Mouse (Mus musculus) gastrocnemius, adult 18-20 months (tissue): ENCODE measurements around the gene 1700013G24Rik. TPM values are rescaled to one million over a fixed set of nuclear protein-coding genes. Genes with fewer than 3 reads are reported as not detected.

Experiments used
- DNase-seq: peaks from one replicate; pipeline ENCODE4 v3.0.0; 2021; ENCODE audit warnings: low spot score
- total RNA-seq, 2 experiments: library from RNA; stranded (reverse); gene quantifications; 2 replicates each; pipeline ENCODE4 v1.2.3; 2021

Gene 1700013G24Rik
- total RNA-seq, 2 experiments from 2014 or later: not detected

DNA sequence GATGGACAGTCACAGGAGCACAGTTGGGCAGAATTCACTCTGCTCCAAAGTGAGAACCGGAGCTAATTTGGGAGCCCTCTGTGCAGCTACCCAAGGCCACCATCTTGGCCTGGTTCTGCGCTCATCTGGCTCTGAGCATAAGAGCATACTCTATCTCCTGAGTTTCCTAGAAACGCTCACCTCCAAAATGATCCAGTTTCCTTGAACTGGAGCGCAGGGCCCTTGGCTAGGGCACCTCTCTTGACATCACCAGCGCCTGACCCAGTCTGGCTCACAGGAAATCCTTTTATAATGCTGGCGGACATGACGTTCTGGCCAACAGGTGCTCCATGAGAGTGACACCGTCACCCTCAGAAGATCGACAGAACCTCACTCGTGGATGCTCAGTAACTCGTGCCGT is 3.5 kb downstream of the 1700013G24Rik start:
- peak; percentile 70 for DNase-seq

DNA sequence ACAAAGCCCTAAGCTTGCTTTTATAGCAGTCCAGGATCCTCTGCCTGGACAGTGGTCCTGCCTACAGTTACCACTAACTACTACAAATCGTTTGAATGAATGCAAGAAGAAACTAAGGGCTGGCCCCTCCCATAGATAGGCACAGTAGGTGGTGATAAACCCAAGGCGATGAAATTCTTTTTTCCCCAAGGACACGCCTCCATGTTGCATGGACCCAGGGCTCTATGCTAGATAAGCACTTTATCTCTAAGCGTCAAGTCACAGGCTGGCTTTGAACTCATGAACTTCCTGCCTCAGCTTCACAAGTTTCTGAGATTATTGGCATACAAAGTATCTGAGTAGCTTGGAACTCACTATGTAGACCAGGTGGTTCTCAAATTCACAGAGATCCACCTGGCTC is 4.2 kb downstream of the 1700013G24Rik start:
- DNase-seq: no peak

DNA sequence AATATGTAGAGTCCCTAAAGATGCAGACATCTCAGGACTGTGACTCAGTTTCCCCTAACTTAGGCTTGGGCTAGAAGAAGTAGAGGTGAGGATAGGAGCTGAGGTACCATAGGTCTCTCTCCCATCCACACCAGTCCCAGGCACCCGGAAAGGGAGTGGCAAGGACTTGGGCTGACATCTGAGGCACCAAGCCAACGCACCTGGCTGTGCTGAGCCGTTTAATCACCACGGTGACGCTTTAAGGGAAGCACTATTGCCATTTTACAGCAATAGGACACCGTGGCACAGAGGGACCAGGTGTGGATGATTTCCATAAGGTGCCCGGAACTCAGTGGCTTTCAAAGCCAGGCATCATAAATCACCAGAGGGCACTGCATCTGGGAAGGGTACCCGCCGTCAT is 5.2 kb downstream of the 1700013G24Rik start:
- DNase-seq: no peak

DNA sequence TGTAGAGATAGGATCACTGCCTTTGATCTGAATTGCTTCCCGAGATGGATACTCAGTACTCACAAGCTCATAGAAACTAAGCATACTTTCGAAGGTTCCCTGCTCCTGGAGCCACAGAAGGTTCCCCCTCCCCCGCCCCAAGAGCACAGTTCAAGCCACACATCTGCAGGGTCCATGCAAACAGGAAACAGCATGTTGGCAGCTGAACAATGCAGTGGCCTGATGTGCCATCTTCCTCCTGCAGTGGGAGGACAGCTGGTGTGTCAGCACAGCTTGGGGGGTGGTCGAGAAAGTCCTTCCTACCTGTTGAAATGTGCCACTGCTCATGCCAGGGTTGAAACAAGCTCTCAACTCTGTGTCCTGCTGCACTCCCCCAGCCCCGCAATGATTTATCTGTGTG is 5.8 kb downstream of the 1700013G24Rik start:
- DNase-seq: no peak

DNA sequence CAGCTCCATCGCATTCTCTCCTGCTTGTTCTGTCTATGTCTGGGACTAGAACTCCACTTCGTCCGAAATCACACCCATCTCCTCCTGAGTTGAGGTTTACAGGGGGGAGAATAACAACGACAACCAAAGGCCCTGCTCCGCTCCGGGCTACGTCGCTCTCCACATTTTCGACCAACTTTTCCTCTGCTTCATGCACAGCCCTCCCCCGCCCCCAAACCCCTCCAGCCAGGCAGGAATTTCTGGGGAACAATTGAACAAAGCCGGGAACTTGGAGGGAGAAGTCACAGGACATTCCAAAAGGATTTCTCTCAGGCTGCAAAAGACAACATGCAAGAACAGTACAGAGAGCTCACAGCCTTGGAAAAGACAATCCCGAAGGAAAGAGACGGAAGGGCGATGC is 7.6 kb downstream of the 1700013G24Rik start:
- DNase-seq: no peak

DNA sequence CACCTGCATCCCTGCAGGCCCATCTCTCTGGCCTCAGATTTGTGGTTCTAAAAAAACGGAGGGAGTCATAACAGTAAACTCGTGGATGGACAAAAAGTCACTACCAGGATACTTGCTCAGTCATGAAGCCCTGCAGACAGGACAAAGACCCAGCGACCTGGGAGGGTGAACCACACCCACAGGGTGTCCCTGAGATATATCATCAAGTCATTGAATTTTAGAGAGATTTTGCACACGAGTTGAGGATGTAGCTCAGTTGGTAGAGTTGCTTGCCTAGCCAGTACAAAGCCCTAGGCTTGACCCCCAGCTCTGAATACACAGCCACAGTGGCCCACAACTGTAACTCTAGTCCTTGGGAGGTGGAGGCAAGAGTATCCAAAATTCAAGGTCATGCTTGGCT is 8.1 kb downstream of the 1700013G24Rik start:
- DNase-seq: no peak

DNA sequence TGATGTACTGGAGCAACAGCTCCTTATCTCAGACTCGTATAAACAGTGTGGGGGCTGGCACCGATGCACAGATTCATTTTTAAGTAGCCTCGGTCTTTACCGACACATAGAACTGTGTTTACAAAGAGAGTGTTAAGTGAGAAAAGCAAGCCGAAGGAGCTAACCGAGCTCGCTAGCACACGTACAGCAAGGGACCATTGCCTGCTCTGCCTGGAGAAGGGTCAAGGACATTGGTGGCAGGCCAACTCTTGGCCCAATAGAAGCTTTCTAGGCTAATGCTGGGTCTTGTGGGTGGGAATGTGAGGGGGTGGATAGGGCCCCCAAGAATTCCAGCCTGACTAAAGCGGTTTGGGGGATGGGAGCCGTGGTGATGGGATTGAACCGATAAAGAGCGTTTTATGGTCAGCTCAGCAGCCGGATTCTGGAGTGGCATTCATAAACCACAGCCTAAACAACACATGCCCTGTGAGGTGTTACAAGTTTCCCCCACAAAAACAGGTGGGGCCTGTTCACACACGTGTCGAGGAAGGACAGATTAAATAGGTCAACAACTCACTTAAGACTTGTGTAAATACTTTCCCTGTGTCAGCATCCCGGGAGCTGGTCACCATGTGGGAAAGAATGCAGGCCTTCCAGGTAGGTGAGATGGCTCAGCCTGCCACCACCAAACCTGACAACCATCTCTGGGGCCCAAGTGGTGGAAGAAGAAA is 9.1 kb downstream of the 1700013G24Rik start:
- DNase-seq: no peak

DNA sequence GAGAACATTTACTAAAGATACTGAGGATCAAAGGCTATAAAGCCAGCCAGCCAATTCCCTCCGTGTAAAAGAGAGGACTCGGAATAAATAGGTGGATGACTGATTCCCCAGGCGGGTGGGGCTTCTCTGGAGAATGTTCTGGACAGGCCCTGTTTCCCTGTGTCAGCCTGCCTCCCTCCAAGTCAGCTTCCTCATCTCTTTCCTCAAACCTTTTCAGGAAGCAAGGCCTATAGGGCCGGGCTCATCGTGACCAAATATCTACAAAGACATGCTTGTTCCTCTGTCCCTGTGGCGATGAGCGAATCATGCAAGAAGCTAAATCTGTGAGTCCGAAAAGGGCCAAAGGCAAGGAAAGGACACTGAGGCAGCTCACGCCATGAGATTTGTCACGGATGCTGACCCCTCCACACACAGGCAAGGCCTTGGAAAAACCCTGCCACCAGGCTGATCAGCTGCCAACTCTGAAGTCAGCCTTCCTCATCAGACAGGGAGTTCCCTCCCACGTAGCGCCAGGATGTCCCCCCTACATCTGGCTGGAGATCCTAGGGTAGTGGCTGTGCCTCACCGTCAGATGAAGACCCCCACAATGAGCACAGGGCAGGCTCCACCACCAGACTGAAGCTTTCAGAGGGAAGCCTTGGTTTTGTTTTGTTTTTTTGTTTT is 12.2 kb downstream of the 1700013G24Rik start:
- DNase-seq: peak; percentile 57

DNA sequence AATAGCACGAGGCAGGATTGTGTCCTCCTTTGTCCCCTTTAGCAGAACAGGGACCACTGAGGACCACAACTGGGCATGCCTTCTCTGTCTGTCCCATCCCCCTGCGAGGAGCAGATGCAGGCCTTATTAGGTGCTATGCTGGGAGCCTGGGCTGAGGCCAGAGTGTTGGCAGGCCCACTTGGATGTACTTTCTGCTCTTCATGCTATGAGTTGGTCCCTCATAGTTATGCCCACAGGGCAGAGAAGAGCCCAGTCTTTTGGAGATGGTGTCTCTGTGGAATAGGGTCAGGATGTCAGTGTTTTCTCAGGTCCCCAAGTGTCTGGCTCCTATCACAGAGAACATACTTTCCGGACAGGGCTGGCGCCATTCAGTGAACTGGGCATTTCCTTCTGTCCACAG is 13.9 kb downstream of the 1700013G24Rik start:
- DNase-seq: no peak

DNA sequence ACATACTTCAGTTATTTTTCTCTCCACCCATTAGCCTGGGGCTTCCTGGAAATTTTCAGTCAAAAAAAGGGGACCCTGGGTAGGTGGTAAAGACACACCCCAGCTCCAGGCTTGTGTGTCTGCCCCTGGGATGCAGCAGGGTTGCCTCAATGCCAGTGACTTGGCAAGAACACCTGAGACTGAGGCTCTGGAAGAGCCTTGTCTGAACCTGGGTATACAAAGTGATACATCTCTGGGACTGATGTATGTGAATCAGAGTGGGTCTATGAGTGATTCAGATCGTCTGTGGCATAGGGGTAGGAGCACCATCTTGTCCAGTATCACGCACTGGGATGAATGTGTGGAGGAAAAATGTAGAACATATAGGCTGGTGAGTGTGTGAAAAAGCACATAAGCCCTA is 14.4 kb downstream of the 1700013G24Rik start:
- DNase-seq: no peak

DNA sequence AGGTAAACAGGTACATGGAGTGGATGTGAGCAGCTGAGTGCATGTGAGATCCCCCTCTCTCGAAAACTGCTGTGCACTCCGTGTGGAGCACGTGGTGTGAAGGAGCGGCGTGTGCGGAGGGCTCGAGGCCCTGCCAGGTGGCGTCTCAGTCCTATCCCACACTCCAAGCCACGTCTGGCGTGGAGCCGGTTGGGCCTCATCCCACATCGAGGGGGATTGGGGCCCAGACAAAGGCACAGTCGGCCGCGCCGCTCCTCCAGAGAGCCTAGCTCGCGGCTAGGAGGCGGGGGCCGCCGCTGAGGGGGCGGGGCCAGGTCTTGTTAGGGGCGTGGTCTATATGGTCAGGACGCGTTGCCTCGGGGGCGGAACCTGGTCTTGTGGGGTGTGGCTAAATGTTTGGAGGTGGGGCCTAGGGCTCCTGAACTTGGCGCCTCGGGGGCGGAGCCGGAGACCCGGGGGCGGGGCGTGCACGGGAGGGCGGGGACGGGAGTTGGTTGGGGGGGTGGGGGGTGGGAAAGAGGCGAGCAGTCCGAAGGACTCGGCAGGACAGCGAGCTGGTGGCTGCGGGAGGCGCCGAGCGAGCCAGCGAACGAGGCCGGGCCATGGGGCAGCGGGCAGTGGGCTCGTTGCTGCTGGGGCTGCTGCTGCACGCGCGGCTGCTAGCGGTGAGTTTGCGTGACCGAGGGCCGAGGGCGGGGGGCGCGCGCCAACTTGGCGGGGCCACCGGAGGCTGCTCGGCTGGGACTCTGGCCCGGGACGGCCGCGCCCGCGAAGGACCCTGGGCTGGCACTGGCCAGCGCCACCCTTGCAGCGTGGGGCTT is 15.4 kb downstream of the 1700013G24Rik start, which contains the start of gene Hspg2:
Hspg2 (plus strand) TSS at position 510 of the 821 bp plus-strand sequence.
- DNase-seq: peak; percentile 99

DNA sequence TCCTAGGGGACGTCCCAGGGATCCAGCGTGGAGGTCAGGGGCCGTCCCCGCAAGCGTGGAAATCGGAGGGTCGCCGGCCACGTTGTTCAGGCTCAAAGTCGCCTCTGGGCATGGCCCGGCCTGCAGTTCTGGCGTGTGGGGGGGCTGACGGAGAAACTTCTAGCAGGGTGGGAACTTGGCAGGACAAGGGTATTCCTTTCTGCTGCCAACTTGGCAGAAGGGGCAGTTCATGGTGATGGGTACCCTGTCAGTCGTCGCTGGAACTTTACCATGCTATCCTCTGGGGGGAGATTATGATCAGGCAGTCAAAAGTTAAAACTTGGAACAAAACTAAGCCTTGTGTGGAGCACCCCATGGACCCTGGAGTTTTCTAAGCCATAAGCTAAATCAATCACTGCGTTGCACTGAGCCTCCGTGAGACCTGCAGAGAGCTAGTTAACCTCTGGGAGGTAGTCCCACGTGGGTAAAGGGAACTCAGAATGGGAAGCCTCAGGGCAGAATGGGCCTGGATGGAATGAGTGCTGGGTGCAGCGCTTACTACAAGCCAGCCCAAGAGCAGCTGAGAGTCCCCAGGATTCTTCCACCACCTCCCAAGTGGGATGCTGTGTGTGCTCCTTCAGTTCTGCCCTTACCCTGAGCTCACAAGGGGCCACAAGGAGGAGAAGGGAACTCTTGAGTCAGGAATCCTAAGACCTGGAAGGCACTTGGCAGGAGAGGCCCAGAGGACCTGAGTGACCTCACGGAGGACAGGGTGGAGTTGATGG is 16.2 kb downstream of the 1700013G24Rik start:
- DNase-seq: no peak

DNA sequence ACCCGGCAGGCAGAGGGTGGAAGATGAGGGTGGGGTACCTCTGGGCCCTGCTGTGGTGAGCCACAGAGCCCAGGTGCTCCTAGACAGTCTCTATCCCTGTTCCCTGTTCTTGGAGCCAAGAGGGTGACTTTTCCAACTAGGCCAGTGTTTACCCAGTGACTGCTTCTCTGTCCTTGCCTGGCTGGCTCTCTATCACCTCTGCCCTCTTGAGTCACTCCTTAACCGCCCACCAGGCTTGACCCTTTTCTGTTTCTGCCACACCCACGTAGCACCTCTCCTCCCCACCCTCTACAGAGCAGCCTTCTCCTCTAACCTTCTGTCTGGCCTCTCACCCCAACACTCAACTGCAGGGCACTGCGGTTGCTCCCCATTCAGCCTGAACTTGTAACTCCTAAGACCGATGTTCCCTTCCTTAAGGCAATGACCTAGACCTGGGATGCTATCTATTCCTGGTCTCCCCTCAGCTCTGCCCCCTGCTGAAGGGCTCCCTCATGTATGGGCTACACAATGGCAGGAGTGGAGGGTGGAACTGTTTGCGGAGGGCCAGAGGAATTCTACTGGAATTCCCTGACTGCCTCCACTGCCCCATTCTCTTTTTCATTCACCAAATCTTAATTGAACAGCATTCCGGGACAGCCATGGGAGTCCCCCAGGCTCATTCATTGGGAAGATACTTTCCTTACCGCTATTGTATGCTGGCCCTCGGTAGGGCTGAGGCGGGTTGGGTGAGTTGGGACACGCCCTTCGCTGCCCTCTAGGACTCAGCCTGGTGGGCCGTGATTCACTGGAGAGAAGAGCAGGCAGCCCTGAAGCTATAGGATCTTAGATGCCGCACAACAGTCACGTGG is 17.0 kb downstream of the 1700013G24Rik start:
- no peak for DNase-seq

DNA sequence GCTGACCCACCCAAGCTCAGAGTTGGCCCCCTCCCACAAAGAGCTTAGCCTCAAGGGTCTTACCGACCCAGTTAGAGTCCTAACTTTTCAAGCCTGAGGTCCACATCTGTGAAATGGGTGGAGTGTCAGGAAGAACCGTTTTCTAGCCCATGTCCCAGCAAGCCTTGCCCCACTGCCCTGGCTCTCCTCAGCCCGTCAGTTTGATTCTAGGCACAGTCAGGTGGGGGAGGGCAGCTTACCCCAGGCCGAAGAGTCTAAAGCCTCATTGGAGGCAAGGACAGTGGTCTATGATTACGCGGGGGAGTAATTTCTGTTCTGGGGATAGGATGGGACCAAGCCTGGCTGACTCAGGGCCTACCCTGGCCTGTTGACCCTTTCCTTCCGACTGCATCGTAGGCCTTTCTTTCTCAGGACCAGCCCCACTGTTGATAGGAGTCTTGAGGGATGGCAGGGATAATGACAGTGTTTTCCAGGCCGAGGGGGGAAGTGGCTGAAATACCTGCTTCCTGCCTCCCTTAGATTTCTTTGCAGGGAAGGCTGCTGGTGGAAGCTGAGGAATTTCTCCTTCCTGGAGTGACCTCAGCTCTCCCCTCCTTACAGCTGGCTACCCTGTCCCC is 17.7 kb downstream of the 1700013G24Rik start:
- DNase-seq: no peak

DNA sequence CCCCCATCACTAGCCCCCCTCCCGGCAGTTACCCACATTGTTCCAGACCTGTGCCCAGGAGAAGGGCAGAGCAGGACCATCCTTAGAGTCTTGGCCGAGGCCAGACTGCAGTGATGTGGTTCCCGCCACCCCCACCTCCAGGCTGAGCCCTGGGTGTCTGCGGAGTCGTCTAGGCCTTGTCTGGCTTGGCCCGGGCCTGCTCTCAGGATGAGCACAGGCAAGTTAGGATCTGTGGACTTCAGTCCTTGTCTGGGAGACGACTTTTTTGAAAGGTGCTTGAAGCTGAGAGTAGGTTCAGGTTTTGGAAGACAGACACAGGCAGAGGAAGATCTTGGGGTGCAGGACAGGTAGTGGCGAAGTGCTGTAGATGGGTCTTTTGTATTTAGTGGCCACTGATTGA is 18.2 kb downstream of the 1700013G24Rik start:
- no peak for DNase-seq

DNA sequence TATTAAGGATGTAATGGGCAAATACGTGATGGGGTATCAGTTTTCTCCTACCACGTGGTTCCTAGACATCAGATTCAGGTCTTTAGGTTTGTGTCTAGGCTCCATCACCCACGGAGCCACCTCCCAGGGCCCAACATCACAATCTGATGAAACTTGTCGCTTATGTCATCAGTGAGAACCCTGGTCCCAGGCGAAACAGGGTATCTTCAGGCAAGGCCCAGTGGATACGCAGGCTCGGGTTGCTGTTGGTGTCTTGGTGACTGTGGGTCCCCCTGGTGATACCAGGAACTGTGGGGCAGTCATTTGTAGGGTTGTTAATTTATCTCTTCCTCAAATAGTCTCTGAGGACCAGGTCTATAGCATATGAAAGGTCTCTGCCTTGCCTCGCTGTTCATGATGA is 20.2 kb downstream of the 1700013G24Rik start:
- DNase-seq: no peak

DNA sequence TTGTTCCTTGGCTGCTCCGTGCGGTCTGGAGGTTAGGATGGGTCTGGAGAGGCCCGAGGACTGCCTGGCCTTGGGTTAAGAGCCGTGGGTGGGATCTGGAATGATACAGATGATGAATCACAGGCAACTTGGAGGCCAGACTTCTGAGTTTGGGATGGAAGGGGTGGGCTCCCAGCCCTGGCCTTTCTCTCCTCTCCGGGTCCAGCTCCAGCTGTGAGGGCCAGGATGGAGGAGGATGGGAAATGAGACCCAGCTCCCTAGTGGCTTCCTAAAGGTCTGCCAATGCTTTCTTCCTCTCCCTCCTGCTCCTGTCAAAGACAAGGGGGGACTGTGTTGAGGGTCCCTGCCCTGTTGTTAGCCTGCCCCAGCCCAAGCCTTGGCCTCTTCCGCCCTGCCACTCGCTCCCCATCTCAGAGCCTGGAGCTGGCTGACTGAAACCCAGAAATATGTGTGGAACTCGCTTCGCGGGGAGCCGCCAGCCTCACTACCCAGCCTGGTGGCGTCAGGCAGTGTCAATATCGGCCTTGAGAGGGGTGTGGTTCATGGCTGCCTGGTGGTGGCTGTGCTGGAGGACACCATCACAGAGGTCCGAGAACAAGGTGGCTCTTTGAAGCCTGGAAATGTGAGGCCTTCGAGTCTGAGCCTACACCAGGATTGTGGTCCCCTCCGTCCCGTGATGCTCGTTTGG is 20.8 kb downstream of the 1700013G24Rik start:
- DNase-seq: peak; percentile 68

DNA sequence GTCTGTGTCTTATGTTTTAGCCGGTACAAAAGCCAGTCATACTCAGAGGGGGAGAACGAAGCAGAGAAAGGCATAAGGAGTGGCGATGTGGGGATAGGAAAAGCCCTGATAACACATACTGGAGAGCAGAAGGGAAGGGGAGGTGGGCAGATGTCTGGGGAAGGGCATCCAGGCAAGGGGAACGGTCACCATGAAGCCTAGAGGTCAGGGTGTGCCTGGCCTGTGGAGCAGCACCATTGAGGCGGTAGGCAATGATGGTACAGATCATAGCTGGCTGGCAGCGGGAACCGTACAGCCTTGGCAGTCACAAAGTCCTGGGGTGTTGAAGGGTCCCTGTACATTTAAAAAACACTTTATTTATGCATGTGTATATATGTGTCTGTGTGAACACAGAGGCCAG is 21.6 kb downstream of the 1700013G24Rik start:
- DNase-seq: no peak

DNA sequence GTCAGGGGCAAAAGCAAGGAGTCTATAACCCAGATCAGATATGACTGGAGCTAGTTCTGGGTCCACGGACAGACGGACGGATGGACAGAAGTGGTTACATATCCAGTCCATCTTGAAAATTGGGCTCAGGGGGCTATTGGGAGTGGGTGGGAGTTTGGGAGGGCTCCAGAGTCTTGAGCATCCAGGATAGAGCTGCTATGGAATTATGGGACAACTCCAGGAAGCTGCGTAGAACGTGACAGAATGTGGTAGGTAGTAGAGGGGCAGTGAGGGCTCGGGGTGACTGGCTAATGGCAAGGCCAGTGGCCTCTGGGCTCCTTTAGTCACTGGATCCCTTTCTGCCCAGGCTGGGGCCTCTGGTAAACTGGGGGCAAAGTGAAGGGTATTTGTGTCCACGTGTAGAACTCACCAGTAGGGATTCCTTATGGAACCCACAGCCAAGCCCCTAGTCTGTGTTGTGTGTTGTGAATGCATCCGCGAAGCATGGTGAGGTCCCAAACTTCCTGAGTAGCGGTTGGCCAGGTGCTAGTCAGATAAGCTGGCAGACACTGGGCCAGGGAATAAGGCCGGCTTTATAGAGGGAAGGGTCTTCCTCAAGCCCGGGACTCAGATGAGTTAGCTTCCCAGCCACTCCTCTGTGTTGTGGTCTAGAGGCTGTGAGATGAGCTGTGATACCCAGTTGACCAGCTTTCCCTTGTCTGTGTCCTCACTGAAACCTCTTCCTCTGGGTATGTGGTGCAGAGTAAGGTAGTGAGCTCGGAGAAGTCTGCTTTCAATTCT is 22.4 kb downstream of the 1700013G24Rik start:
- DNase-seq: no peak
